Mouse (Mus musculus) liver, postnatal 0 days (tissue): Measurements from ENCODE around the gene Dpf1.

Experiments
- CTCF ChIP-seq: sonication (generic); IDR thresholded peaks from 2 replicates; pipeline ENCODE4 v1.5.1; 2016; ENCODE audit warnings: antibody characterized with exemption, low read depth
- EP300 ChIP-seq: IDR thresholded peaks from 2 replicates; pipeline ENCODE4 v1.6.1; 2016; ENCODE audit warnings: antibody characterized with exemption, low read depth, mild to moderate bottlenecking

GRCm38 (mm10) chr7:29276715-29277114, 27.0 kb upstream of the Dpf1 start:
- TF ChIP-seq CTCF (no peak), EP300 (no peak)
